Mouse (Mus musculus) cerebellum, adult 11 months (tissue): ENCODE results near the gene 1700069L16Rik.

ENCODE experiments used
- DNase-seq: peaks from one replicate; pipeline ENCODE4 v3.0.0; 2022

Gene 1700069L16Rik

GRCm38 (mm10) chr5:113685471-113685870, 39.1 kb downstream of the 1700069L16Rik start:
- DNase-seq, result no peak

GRCm38 (mm10) chr5:113683246-113683645, 41.3 kb downstream of the 1700069L16Rik start:
- peak; percentile 88 for DNase-seq

- no peak for DNase-seq
Observed at GRCm38 (mm10) chr5:113682472-113682871, 42.1 kb downstream of the 1700069L16Rik start.

GRCm38 (mm10) chr5:113681219-113681618, 43.4 kb downstream of the 1700069L16Rik start:
- DNase-seq, result no peak

- DNase-seq, result no peak
Observed at GRCm38 (mm10) chr5:113679509-113679908, 45.1 kb downstream of the 1700069L16Rik start.

GRCm38 (mm10) chr5:113678743-113679452, 45.7 kb downstream of the 1700069L16Rik start:
- peak; percentile 97 for DNase-seq

DNA sequence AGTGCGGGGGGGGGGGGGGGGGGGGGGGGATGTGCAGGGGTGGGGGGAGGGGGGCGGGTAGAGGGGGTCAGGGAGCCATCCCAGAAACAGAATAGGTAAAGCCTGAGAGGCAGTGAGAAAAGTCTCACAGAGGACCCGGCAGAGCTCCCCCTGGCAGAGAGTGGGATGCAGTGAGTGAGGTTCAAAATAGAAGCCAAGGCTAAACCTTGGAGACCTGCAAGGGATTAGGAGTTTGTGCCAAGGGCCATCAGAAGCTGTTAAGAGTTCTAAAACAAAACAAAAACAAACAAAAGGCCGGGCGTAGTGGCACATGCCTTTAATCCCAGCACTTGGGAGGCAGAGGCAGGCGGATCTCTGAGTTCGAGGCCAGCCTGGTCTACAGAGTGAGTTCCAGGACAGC, 47.0 kb downstream of the 1700069L16Rik start:
- DNase-seq, result no peak

GRCm38 (mm10) chr5:113674851-113675250, 49.7 kb downstream of the 1700069L16Rik start:
- no peak for DNase-seq

GRCm38 (mm10) chr5:113672456-113672855, 52.1 kb downstream of the 1700069L16Rik start:
- no peak for DNase-seq

GRCm38 (mm10) chr5:113670597-113670996, 54.0 kb downstream of the 1700069L16Rik start:
- no peak for DNase-seq

- no peak for DNase-seq
Observed at GRCm38 (mm10) chr5:113670110-113670509, 54.5 kb downstream of the 1700069L16Rik start.

DNA sequence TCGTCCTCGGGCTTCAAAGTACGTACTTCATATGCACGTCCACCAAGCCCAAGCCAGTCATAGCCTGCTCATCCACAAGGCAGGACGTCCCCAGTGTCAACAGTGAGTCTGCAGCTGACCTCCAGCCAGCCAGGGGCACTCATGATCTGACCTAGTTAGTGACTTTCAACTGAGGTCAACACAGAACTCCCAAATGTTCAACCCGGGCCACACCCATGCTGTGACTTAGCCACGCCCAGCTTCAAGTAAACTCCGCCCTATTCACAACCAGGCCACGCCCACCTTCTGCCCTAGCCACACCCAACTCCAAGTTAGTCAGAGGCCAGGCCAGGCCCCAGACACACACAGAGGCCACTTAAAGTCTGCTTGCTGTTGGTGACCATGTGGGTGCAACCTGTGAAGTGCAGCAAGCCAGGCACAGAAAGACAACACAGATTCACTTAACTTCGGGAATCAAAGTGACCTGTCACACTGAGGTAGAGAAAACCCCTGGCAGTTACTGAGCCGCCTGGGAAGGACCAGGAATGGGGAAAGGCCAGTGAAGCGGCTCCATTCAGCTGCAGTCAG, 59.9 kb downstream of the 1700069L16Rik start:
- no peak for DNase-seq

- DNase-seq, result no peak
Observed at GRCm38 (mm10) chr5:113664127-113664526, 60.4 kb downstream of the 1700069L16Rik start.

DNA sequence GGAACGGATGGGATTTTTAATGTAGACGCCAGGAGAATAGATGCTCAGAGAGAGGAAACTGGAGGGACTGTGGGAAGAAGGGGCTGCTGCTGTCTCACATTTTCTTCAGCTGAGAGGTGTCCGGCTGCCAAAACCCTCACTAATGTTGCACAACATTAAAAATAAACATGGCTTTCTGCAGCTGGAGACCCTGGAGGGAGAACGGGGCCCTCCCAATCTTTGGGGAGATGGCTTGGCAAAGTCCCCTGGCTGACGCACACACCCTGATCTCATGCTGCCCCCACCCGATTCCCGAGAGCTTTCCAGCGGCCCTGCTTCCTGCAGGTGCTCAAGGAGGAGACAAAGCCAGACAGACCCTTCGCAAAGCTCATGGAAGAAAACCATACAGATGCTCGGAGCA, 63.7 kb downstream of the 1700069L16Rik start:
- DNase-seq, result no peak

DNA sequence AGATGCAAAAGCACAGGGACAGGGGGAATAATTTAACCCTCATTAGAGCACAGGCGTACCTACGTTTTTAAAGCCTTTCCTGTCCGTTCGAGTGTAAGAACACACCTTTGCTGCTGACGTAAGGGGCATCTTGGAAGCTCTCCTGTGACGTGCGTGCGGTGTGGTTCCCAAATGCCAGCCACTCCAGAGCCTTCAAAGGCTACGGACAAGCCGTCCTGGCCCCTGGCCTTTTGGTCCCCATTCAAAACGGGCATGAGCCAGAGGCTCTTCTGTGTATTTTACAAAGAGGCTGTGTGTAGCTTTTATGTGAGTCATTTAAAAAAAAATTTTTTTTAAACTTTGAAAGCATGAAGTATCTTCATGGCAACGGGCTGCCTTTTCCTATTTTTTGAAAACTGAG, 69.8 kb downstream of the 1700069L16Rik start:
- no peak for DNase-seq

DNA sequence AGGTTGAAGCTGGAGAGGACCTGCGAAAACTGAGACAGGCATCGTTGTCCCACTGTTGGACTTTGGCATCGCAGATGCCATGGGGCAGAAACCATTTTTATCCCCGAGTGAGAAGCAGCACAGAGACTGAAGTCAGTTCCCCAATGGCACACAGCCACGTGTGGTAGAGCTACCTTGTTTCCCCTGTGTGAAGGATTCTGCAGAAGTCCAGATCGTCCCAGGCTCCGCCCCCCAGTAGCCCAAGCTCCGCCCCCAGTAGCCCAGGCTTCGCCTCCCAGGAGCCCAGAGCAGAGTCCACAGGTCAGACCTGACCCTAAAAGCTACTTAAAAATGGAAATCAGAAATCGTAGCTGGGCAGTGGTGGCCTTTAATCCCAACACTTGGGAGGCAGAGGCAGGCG, 70.4 kb downstream of the 1700069L16Rik start:
- no peak for DNase-seq

DNA sequence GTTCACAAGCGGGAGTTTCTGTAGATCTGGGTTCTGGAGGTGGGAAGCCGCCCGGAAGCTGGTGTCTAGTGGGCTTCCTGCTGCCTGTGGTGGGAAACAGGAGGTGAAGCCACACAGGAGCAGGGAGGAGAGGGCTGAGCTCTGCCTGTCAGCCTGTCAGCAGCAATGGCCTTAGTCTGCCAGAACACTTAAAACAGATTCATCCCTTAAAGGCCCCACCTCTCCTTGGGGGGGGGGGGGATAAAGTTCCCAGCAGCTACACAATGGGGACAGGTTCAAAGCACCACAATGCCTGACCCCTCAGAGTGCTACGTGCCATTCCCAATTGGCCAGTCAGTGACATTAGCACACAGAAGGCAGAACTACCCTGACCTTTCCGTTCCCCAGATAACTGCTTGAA, 72.4 kb downstream of the 1700069L16Rik start:
- no peak for DNase-seq

- DNase-seq, result no peak
Observed at GRCm38 (mm10) chr5:113650035-113650865, 74.3 kb downstream of the 1700069L16Rik start, which contains the start of gene Cmklr1. Gene Cmklr1 (minus strand): TSS chr5:113650426.

GRCm38 (mm10) chr5:113648647-113649211, 75.8 kb downstream of the 1700069L16Rik start:
- DNase-seq, result no peak

- no peak for DNase-seq
Observed at GRCm38 (mm10) chr5:113647141-113647540, 77.4 kb downstream of the 1700069L16Rik start.

- DNase-seq, result no peak
Observed at GRCm38 (mm10) chr5:113644520-113644919, 80.1 kb downstream of the 1700069L16Rik start.

DNA sequence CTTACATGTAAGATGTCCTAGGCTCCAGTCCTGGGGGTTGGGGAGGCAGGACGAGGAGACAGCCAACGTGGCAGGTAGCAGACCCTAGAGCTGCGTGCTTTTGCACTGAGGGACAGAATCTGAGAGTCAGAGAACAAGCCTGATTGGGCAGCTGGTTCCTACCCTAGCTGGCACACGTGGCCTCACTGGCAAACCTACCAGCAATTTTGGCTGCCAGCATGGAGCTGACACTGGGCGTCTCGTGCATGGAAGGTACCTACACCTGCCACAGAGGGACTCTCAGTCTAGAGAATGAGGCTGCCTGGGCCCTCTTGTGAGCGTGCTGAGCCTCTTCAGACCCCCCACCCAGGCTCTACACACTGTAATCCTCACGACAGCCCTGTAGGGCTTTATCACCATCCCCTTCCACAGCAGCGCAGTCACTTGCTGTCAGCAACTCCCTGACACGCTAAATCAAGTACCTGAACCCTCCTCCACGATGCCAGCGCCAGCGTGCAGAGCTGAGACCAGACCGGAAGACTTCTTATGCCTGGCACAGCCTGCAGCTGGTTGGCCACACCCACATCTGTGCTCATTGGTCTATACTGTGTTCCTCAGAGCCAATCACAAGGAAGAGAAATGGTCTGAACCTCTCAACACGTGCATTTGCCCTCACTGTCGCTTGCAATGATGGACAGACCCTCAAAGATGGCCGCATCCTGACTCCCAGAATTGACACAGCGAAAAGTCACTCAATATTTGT, 81.3 kb downstream of the 1700069L16Rik start:
- peak; percentile 74 for DNase-seq
